Mouse (Mus musculus): Measurements from ENCODE around the gene Gpr61.

- TF ChIP-seq CTCF (IDR thresholded peaks at IDR 0.05; ENCODE audit: low read depth, low read length) (peak; percentile 60), TAL1 (conservative IDR thresholded peaks at IDR 0.05; ENCODE audit: low read depth, low read length) (no peak)
Measured at GRCm38 (mm10) chr3:108147386-108148235, 7.1 kb downstream of the Gpr61 start.

Measured in G1E (cell line).